Mouse (Mus musculus): ENCODE results near the gene Atp6v1f.

- TF ChIP-seq POLR2A (IDR thresholded peaks at IDR 0.05; ENCODE audit: low read depth, low read length) (no peak), CTCF (conservative IDR thresholded peaks at IDR 0.05; ENCODE audit: insufficient read depth, insufficient read length, low read depth, low read length) (peak; percentile 74)
Observed at GRCm38 (mm10) chr6:29444773-29445172, 22.7 kb upstream of the Atp6v1f start.

All from kidney, adult 2 months (tissue).